Mouse (Mus musculus) lung, adult 2 months (tissue): ENCODE data around the gene Igsf21.

Experiments
- CTCF ChIP-seq: fragments of 200-500 bp; IDR thresholded peaks from 2 replicates; pipeline ENCODE4 v1.5.1; 2011; ENCODE audit warnings: mild to moderate bottlenecking, low read length, control low read depth; ENCODE audit not compliant: insufficient read depth
- POLR2A ChIP-seq: fragments of 200-500 bp; IDR thresholded peaks from 2 replicates; pipeline ENCODE4 v1.6.1; 2011; ENCODE audit warnings: low read depth, mild to moderate bottlenecking, control low read depth, low read length, borderline replicate concordance; ENCODE audit errors: extremely low read depth

GRCm38 (mm10) chr4:140171189-140171588 is 75.4 kb downstream of the Igsf21 start:
- TF ChIP-seq CTCF (no peak), POLR2A (no peak)
